Comparison of ENCODE assay signal across 8 mouse cellular contexts in genomic region chr19:53389851-53390431, GRCm38 (mm10). TPM values are rescaled to one million over a fixed set of nuclear protein-coding genes. Genes with fewer than 3 reads are reported as not detected.
DNase-seq lines count a peak whose midpoint lies in the region; ATAC-seq and TF ChIP-seq lines count a peak whose summit lies in the region.

No protein-coding gene starts in this region.

- H3K27me3 ChIP-seq in Patski: no peaks in the 10 kb centered on the region
- no peaks in the 10 kb centered on the region for H3K27me3 ChIP-seq in forebrain, embryonic 10.5 days (ENCODE audit: poor library complexity, severe bottlenecking)
- H3K27me3 ChIP-seq in limb, embryonic 10.5 days (ENCODE audit: low read depth, poor library complexity, severe bottlenecking): no peaks in the 10 kb centered on the region
- no peaks in the 10 kb centered on the region for H3K27me3 ChIP-seq in midbrain, embryonic 16.5 days (ENCODE audit: control insufficient read depth, insufficient read depth, low read depth, low read length)

- in situ Hi-C loops in Patski (cut with MboI; ENCODE audit: low pct_unique_long_range_greater_than_20kb): loop anchor here (5.0 to 25.0 kb wide), 3 partner anchors 252 to 547 kb away; partner anchors contain the start of genes Bbip1 and Shoc2

- H3K9ac ChIP-seq in midbrain, embryonic 16.5 days (ENCODE audit: low read depth, low read length): peak overlapping the region; percentile 99

- H3K27ac ChIP-seq in left cerebral cortex, adult 2 months: peak overlapping the region; percentile 97
- H3K27ac ChIP-seq in forebrain, embryonic 10.5 days: peak overlapping the region; percentile 99
- H3K27ac ChIP-seq in limb, embryonic 10.5 days: peak overlapping the region; percentile 98
- H3K27ac ChIP-seq in midbrain, embryonic 16.5 days (ENCODE audit: low read length): peak overlapping the region; percentile 97

- POLR2A ChIA-PET in Patski (lab: Charles Lee): interaction anchor here (0.9 kb wide), 1 partner anchor 9 kb away, joined by 4 read pairs; no protein-coding TSS in a partner anchor

- peak overlapping the region; percentile 85 for H3K4me3 ChIP-seq in left cerebral cortex, adult 2 months
- peak overlapping the region; percentile 85 for H3K4me3 ChIP-seq in forebrain, embryonic 10.5 days
- H3K4me3 ChIP-seq in limb, embryonic 10.5 days: peak overlapping the region; percentile 96
- peak overlapping the region; percentile 99 for H3K4me3 ChIP-seq in midbrain, embryonic 16.5 days (ENCODE audit: low read depth, low read length)

- peak overlapping the region; percentile 82 for H3K4me2 ChIP-seq in midbrain, embryonic 16.5 days (ENCODE audit: low read length)

- CTCF ChIA-PET in Patski (lab: Charles Lee): no interaction called here

- no peak for DNase-seq in left cerebral cortex, adult 2 months (ENCODE audit: extremely low spot score in 1 of 2, low spot score in 2 of 2)
- DNase-seq in left cerebral cortex, adult 8-10 months (ENCODE audit: low spot score in 2 of 2): no peak
- no peak for DNase-seq in Patski (ENCODE audit: low read depth, low spot score)
- DNase-seq in forebrain, embryonic 10.5 days (ENCODE audit: extremely low spot score, low spot score): no peak
- no peak for DNase-seq in limb, embryonic 10.5 days (ENCODE audit: low spot score)
- no peak for DNase-seq in gastrocnemius, adult 18-20 months (ENCODE audit: low spot score)
- DNase-seq in thymus, postnatal 4 days: no peak

- intact Hi-C loops in left cerebral cortex, adult 2 months (cut with DNase I): loop anchor here (2.0 to 5.0 kb wide), 2 partner anchors 15 to 257 kb away; no protein-coding TSS in a partner anchor

- TF ChIP-seq CTCF in left cerebral cortex, adult 2 months (IDR thresholded peaks at IDR 0.05): no peak
- peak; percentile 33 for TF ChIP-seq CTCF in Patski (IDR thresholded peaks at IDR 0.05)

- ATAC-seq in Patski: peak; percentile 65
- ATAC-seq in midbrain, embryonic 16.5 days: peak; percentile 92

- H3K9me3 ChIP-seq in forebrain, embryonic 10.5 days: no peaks in the 10 kb centered on the region
- H3K9me3 ChIP-seq in limb, embryonic 10.5 days (replicated peaks): no peaks in the 10 kb centered on the region
- no peaks in the 10 kb centered on the region for H3K9me3 ChIP-seq in midbrain, embryonic 16.5 days (replicated peaks; ENCODE audit: control insufficient read depth, low read length, poor library complexity, severe bottlenecking)

- WGBS in forebrain, embryonic 10.5 days: under 1% methylated on average over 59 of the region's 59 CpGs
- under 1% methylated on average over 58 of the region's 59 CpGs for WGBS in limb, embryonic 10.5 days
- WGBS in midbrain, embryonic 16.5 days: under 1% methylated on average over 56 of the region's 59 CpGs

- peaks cover 21% of the 10 kb centered on the region for H3K4me1 ChIP-seq in forebrain, embryonic 10.5 days
- peaks cover 11% of the 10 kb centered on the region for H3K4me1 ChIP-seq in limb, embryonic 10.5 days
- H3K4me1 ChIP-seq in midbrain, embryonic 16.5 days (ENCODE audit: control insufficient read depth, insufficient read depth, low read length): peaks cover 17% of the 10 kb centered on the region

- H3K36me3 ChIP-seq in forebrain, embryonic 10.5 days (replicated peaks): peaks cover 42% of the 10 kb centered on the region
- peaks cover 43% of the 10 kb centered on the region for H3K36me3 ChIP-seq in limb, embryonic 10.5 days
- H3K36me3 ChIP-seq in midbrain, embryonic 16.5 days (ENCODE audit: control insufficient read depth, insufficient read depth, low read length): peaks cover 11% of the 10 kb centered on the region

RNA-seq across cellular contexts. Expression of gene Smndc1, which starts 0.4 kb away (rescaled TPM):
- 10 to 100 TPM; 35.1 to 35.8 TPM for total RNA-seq in left cerebral cortex, adult 2 months (2021)
- total RNA-seq in left cerebral cortex, adult 8-10 months (2022): 10 to 100 TPM; 33.2 to 38.1 (median 36.3) TPM
- 59.3 TPM for polyA plus RNA-seq in Patski (2021)
- 45.4 and 47.2 TPM in 2 replicates for polyA plus RNA-seq in forebrain, embryonic 10.5 days (2016; fragmentation: Nextera tagmentation; extraction: Ambion mirVana)
- polyA plus RNA-seq in limb, embryonic 10.5 days (2016; fragmentation: Nextera tagmentation; extraction: Ambion mirVana): 41.2 and 43.8 TPM in 2 replicates
- 31.2 and 32.2 TPM in 2 replicates for polyA plus RNA-seq in midbrain, embryonic 16.5 days (2015; fragmentation: Nextera tagmentation; extraction: Ambion mirVana)
- total RNA-seq in gastrocnemius, adult 18-20 months (2021): 10 to 100 TPM; 28.4 to 33.2 TPM

RNA-seq across cellular contexts. Expression of gene Gm10197, which starts 18.4 kb away (rescaled TPM):
- total RNA-seq in left cerebral cortex, adult 2 months (2021): not detected
- total RNA-seq in left cerebral cortex, adult 8-10 months (2022): not detected
- polyA plus RNA-seq in Patski (2021): 32.0 TPM
- not detected in 2 replicates for polyA plus RNA-seq in forebrain, embryonic 10.5 days (2016; fragmentation: Nextera tagmentation; extraction: Ambion mirVana)
- 6.6 TPM in 1 of 2 replicates, not detected in the other for polyA plus RNA-seq in limb, embryonic 10.5 days (2016; fragmentation: Nextera tagmentation; extraction: Ambion mirVana)
- not detected in 2 replicates for polyA plus RNA-seq in midbrain, embryonic 16.5 days (2015; fragmentation: Nextera tagmentation; extraction: Ambion mirVana)
- not detected for total RNA-seq in gastrocnemius, adult 18-20 months (2021)
